Mouse (Mus musculus) thymus, adult 2 months (tissue): ENCODE data around the gene Gm9936.

Source experiments
- CTCF ChIP-seq: fragments of 200-500 bp; IDR thresholded peaks from 2 replicates; pipeline ENCODE4 v1.5.1; 2012; ENCODE audit warnings: mild to moderate bottlenecking, control low read depth, low read length, moderate library complexity, borderline replicate concordance; ENCODE audit not compliant: control insufficient read depth, poor library complexity, insufficient read depth; ENCODE audit errors: extremely low read depth
- POLR2A ChIP-seq: fragments of 200-500 bp; IDR thresholded peaks from 2 replicates; pipeline ENCODE4 v1.6.1; 2012; ENCODE audit warnings: mild to moderate bottlenecking, low read length, control low read depth, moderate library complexity; ENCODE audit not compliant: control insufficient read depth, poor library complexity, insufficient read depth; ENCODE audit errors: extremely low read depth

DNA sequence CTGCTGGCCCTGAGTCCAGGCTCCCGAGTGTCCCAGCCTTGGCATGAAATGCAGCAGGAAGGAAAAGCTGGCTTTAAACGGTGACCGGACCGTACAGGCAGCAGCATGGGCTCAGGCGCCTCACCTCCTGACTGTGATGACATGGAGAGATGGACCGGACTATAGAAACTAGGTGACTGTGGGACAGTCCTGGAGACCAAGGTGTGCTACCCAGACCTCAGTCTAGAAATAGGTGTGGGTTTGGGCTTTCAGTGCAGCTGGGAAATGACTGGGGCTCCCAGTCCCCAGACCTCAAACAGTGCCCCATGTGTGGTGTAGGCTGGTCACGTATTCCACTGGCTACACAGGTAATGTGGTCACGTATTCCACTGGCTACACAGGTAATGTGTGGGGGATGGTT is 51.8 kb downstream of the Gm9936 start:
- no peak for TF ChIP-seq POLR2A
- no peak for TF ChIP-seq CTCF
